Mouse (Mus musculus) CD4-positive, CD25-positive, alpha-beta regulatory T cell, adult 2 months (primary cell): ENCODE data around the gene Dact3.
A peak's percentile ranks its signal among the peaks of the same experiment; 100 is the strongest.

Experiments used
- DNase-seq: peaks from one replicate; pipeline ENCODE4 v3.0.0-alpha.2; 2012; ENCODE audit warnings: low read depth, low spot score

The Dact3 gene

DNA sequence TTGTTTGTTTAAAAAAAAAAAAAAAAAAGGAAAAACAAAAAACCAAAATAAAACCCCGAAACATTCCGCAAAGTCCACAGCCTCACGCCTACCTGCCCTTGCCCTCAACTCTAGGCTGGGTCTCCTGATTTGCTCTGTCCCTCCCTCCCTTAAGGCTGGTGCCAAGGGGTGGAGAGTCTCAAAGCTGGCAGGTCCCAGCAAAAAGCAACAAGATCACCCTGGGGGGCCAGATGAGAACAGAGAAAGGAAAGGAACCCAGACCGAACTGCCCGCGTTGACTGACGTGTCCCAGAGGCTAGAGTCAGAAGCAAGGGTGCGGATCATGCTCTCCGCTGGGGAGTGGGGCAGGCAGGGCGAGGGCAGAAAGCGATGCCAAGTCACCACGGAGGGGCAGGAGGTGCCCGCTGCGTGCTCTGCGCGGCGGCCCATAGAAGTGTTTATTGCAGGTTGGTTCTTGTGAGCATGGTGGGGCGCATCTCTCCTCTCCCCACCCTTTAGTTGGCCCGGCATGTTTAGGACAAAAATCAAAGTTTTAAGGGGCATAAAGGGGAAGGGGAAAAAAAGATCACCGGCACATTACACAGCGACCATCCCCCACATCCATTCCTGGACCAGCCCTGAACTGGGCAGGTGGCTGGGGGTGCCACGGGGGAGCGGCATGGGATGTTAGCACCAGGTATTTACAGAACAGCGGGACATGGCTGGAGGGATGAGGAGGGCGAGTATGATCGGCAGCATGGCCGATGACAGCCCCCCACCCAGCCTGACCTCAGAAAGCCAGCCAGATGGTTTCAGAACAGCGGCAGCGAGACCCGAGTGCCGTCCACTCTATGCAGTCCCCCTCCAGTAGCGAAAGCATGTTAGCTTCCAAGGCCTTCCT lies 40.6 kb downstream of the Dact3 start:
- no peak for DNase-seq

- DNase-seq, result no peak
Observed at GRCm38 (mm10) chr7:16916342-16917265, 41.5 kb downstream of the Dact3 start.

DNA sequence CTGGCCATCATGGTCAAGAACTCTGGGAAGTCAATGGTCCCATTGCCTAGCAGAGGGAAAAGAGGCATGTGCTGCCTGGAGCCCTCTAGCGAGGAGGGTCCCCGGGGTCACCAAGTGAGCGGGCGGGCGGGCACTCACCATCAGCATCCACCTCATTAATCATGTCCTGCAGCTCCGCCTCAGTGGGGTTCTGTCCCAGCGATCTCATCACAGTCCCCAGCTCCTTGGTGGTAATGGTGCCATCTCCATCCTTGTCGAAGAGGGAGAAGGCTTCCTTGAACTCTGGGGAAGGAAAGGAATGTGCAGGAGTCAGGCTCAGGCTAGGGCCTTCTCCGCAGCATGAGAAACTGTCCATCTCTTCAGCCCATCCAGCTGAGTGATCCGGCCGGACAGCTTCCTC lies 42.3 kb downstream of the Dact3 start:
- no peak for DNase-seq

DNA sequence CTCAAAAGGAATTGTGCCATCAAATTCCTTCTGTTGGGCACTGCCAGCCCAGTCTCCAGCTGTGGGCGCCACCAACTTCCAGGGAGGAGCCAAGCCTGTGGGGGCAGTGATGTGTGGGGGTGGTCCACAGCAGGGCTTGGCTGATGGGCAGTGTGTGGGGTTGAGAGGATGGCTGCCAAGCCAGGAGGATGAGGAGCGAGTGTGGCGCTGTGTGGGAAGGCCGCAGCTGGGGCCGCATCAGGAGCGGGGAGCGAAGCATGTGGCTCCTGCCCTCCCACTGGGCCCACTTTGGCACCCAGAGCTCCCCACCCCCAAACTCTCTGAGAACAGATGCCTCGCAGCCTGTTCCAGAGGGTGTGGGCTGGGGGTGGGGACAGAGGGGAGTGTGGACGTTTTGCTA lies 42.9 kb downstream of the Dact3 start:
- DNase-seq, result no peak

DNA sequence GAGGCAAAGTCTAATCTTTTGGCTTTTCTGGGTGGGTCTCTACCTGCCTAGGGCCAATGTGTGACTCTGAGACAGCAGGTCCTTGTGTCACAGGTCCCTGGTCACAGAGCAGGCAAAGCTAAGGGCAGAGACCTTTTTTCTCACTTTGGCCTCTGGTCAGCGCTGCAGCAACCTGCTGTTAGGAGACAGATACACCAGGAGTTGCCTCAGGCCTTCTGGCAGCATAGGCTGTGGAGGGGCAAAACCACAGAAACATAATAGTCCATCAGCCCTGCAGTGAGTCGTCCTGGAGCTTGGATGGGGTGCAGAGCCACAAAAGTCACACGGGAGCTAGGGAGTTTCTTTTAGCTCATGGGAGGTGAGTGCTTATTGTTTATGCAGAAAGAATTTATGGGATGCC lies 43.6 kb downstream of the Dact3 start:
- no peak for DNase-seq

DNA sequence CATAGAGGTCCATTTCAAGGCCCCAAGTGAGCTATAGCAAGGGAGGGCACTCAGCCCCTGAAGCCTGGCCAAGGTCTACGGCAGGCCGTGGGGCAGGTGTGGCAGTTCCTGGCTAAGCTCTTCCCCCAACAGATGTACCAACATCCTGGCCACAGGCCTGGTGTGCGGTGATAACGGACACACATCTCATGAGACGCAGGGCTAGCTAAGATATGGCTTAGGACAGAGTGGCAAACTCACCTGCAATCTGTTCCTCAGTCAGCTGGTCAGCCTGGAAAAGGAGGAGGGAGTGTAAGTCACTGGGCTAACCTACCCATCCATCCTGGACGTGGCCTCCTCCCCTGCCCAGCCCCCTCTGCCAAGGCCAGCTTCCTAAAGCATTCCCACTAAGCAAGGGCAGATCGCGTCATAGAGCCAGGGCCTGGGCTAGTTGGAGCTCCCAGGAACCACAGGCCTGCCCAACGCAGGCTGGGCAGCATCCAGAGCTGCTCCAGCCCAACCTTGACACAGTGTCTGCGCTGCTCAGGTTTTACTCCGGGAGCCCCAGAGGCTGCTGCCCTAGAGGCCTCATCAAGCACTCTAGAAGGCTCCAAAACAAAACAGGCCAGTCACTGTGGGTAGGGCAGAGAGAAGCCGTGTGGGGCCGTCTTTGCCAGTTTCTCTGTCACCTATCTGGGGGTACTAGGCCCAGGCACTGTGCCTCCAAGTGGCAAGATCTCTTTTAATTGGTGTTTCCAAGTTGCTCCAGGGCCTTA lies 44.5 kb downstream of the Dact3 start:
- no peak for DNase-seq

- no peak for DNase-seq
Observed at GRCm38 (mm10) chr7:16920150-16920579, 45.0 kb downstream of the Dact3 start.

GRCm38 (mm10) chr7:16920818-16921791 lies 46.0 kb downstream of the Dact3 start:
- DNase-seq, result no peak

DNA sequence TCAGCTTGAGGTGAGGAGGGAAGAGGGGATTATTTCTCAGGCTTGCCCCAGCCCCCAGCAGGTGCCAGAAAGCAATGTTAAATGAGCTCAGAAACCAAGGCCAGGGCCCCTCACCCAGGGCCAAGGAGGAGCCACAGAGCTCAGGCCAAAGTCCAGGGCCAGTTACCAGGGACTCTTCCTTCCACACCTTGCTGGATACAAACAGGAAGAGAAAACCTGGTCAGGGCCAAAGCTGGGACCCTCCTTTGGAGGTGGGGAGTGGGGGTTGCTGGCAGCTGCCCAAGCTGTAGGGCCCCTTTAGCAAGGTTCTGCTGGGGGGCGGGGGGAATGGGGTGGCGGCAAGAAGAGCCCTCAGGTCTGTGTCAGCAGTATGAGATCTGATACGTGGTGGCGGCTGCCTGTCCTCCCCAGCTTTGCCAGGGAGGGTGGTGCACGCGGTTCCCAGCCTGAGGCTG lies 46.8 kb downstream of the Dact3 start:
- no peak for DNase-seq

DNA sequence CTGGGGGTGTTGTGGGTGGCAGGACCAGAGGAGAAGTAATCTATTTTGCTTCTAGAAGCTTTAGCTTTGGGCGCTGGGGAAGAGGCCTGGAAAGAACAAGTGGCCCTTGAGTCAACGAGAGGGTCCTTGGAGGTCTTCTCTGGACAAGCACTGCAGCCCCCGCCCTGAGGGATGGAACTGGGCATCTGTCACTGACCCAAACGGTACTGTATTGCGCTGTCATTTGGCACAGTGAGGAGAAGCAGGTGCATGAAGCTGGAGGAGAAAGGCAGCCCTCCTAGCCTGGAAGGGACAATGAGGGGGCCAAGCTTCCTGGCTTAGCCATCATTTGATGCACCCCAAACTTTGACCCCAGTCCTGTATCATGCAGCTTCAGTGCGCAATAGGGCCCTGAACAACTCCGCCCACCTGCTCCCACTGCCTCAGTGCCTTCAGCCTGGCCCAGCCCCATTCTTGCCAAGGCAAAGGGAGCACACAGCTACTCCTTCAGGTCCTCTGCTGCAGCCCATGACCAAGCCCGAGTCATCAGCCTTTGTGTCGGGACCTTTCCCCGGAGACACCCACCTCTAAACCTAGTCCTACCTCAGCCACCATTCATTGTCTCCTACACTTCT lies 47.4 kb downstream of the Dact3 start:
- DNase-seq, result peak; percentile 42

DNA sequence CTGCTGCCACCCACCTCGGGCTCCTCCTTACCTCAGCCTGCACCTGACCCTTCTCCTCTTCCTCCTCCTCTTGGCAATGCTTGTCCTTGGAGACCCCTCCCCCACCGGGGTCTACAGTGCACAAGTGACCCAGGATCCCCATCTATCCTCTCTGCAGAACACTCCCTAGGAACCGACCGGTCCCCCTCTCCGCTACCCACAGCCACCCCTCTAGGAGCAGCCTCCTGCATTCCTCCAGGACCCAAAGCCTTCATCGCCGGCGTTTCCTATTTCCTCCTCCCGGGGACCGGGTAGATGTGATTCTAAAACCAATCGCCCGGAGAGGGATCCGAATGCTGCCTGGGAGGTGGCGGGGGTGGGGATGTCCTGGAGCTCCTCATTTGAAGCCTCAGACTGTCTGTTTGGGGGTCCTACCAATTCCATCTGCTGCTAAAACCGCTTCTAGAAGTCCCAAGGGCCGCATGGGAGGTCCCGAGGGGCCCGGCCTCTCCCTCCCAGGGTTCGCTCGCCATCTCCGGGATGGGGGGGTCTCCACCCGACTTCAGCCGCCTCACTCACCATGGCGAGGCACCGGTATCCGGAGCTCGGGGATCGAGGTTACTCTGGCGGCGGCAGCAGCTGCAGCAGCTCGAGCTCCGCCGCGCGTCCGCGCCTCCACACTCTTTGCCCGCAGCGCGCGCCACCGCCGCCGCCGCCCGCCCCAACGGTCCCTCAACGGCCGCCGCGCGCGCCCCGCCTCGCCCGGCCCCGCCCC lies 48.3 kb downstream of the Dact3 start:
- DNase-seq, result no peak

GRCm38 (mm10) chr7:16924037-16924834 lies 49.1 kb downstream of the Dact3 start, which contains the start of gene Calm3:
Gene Calm3 (minus strand): TSS chr7:16924114.
- peak; percentile 100 for DNase-seq

- no peak for DNase-seq
Observed at GRCm38 (mm10) chr7:16928341-16928740, 53.2 kb downstream of the Dact3 start.

- peak; percentile 82 for DNase-seq
Observed at GRCm38 (mm10) chr7:16930850-16931249, 55.7 kb downstream of the Dact3 start.

- peak; percentile 93 for DNase-seq
Observed at GRCm38 (mm10) chr7:16931968-16932627, 57.0 kb downstream of the Dact3 start.

DNA sequence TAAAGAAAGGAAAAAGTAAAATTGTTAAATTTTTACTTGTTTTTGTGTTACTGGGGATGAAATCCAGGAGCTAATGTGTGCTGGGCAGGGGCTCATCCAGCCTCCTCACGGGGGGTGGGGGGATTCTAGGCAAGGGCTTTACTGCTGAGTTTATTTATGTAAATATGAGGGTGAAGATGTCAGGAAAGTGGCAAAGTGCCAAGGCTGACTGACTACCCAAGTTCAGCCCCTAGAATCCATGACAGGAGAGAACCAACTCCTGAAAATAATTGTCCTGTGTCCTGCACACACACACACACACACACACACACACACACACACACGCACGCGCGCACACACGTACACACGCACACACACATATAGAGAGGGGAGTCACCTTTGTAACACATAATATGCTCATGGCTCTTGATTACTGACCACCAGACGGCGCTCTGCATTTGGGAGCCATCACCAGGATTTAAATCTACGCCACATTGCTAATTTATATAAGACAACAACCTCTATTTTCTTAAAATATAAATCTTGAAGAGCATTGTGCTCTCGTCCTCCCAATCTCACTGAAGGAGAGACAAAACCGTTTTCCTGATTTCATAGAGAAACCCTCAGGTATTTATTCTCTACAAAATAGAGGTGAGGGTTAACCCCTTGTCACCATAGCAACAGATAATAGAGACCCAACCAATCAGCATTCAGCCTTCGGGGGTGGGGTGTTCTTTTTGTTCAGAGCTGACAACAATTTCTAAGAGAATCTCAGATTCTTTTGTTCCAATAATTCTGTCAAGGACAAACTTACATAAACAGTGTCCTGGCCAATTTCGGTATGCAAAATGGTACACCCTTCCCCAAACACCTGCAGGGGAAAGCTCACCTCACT lies 57.8 kb downstream of the Dact3 start:
- DNase-seq, result peak; percentile 85
